Mouse (Mus musculus) midbrain, embryonic 12.5 days (tissue): ENCODE measurements around the gene Cacna1c. TPM values are rescaled to one million over a fixed set of nuclear protein-coding genes. Genes with fewer than 3 reads are reported as not detected.

ENCODE experiments used
- ATAC-seq: fragments of 200-750 bp; cut with Nextera tagmentation; 2 replicates; pipeline ENCODE4 v1.8.0; 2017; ENCODE audit warnings: low read depth, moderate TSS enrichment, moderate library complexity; ENCODE audit not compliant: low FRiP score
- H3K27ac ChIP-seq: fragments of 300-500 bp; sonication (generic); replicated peaks from 2 replicates; pipeline ENCODE4 v1.5.1; 2016; ENCODE audit warnings: mild to moderate bottlenecking
- H3K27me3 ChIP-seq: fragments of 300-500 bp; sonication (generic); 2 replicates; pipeline ENCODE4 v1.6.1; 2016; ENCODE audit warnings: mild to moderate bottlenecking
- H3K36me3 ChIP-seq: fragments of 300-500 bp; sonication (generic); 2 replicates; pipeline ENCODE4 v1.6.1; 2016
- H3K4me1 ChIP-seq: fragments of 300-500 bp; sonication (generic); 2 replicates; pipeline ENCODE4 v1.6.1; 2016
- H3K4me2 ChIP-seq: fragments of 300-500 bp; sonication (generic); replicated peaks from 2 replicates; pipeline ENCODE4 v1.6.1; 2016; ENCODE audit warnings: mild to moderate bottlenecking, moderate library complexity
- H3K4me3 ChIP-seq: fragments of 300-500 bp; sonication (generic); 2 replicates; pipeline ENCODE4 v1.5.1; 2016; ENCODE audit warnings: mild to moderate bottlenecking
- H3K9ac ChIP-seq: fragments of 300-500 bp; sonication (generic); replicated peaks from 2 replicates; pipeline ENCODE4 v1.6.1; 2016; ENCODE audit warnings: mild to moderate bottlenecking, moderate library complexity
- H3K9me3 ChIP-seq: fragments of 300-500 bp; sonication (generic); 2 replicates; pipeline ENCODE4 v1.6.1; 2016; ENCODE audit warnings: mild to moderate bottlenecking
- WGBS: fragments of 180-500 bp; shearing (Covaris S2); methylation state at CpG from one replicate; pipeline ENCODE4 v1.1.7; 2016; 5-methylcytosine and 5-hydroxymethylcytosine counted together
- polyA plus RNA-seq: library from polyadenylated mRNA; unstranded; fragments of >200 nt; fragmentation: Nextera tagmentation; extraction: Ambion mirVana; gene quantifications from 2 replicates; pipeline ENCODE4 v1.2.1, GENCODE M21; 2016

Cacna1c gene
- polyA plus RNA-seq, 1 experiment from 2014 or later, result 5.1 TPM

DNA sequence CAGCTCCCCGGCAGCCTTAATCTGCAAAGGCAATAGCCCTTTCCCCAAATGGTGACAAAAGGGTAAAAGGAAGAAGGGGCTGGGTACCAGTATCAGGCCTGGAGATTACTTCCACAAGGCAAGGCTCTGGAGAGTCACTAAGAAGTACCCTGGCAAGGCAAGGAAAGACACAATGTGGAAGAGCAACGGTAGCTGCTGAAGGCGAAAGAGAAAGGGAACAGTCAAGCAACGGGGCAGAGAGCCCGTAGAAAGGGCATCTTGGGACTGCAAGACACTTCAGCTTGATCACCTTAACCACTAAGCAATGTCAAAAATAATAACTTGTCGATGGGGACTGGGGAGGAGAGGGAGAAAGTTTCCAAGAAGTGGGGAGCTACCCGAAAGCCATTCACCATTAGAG is 89.5 kb downstream of the Cacna1c start:
- Histone ChIP-seq H3K9ac (0 out of 2 replicates have a peak overlapping the region, but pooled peaks have one; percentile 79), H3K27ac (no peak overlapping the region), H3K27me3 (peaks cover 58% of the 10 kb centered on the region), H3K36me3 (no peaks in the 10 kb centered on the region), H3K9me3 (no peaks in the 10 kb centered on the region), H3K4me3 (peak overlapping the region; percentile 74), H3K4me1 (peaks cover 22% of the 10 kb centered on the region), H3K4me2 (peak overlapping the region; percentile 95)
- 14% methylated on average over 7 of the region's 7 CpGs for WGBS
- no peak for ATAC-seq

DNA sequence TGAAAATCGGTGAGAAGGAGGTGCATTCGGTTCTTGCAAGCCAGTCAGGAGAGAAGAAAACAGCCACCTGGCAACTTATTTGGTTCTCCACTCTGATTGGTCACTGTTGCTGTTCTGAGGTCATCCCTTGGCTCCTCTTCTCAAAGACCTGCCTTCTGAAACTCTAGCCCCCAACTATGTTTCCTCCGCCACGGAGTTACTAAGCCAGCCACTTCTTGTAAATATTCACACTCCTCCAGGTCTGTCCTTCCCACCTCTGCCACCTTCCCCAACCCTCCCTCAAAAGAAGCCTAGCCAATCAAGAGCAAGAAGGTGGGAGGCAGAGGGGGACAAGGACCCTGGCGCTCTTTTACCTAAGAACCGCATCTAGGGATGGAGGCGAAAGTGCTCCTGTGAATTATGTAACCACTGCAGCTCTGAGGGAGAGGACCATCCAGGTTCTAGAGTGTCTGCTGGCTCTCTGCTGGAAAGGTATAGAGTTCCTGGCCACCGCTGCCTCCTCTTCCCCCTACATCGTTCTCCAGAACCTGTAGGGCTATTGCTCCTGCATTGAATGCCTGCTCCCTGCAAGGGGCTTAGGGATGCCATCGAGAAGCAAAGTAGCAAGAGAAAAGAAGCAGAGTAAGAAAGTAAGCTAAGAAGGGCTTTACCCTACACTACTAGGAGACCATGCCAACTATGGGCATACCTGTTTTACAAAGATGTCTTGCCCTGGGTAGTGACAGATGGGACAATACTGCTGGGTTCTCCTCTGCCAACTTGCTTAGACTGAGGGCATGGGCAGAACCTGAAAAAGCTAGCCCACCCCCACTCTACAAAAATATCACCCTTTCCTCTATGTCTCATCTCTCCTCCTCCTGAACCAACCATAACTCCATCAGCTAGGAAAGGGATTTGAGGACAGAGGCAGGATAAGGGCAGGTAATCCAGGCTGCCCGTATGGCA is 90.3 kb downstream of the Cacna1c start:
- no peak overlapping the region for H3K27ac ChIP-seq
- H3K4me2 ChIP-seq, result peak overlapping the region; percentile 95
- H3K27me3 ChIP-seq, result peaks cover 58% of the 10 kb centered on the region
- H3K9me3 ChIP-seq, result no peaks in the 10 kb centered on the region
- 19% methylated on average over 11 of the region's 11 CpGs for WGBS
- no peaks in the 10 kb centered on the region for H3K36me3 ChIP-seq
- peaks cover 22% of the 10 kb centered on the region for H3K4me1 ChIP-seq
- no peak for ATAC-seq
- peak overlapping the region; percentile 74 for H3K4me3 ChIP-seq
- H3K9ac ChIP-seq, result 0 out of 2 replicates have a peak overlapping the region, but pooled peaks have one; percentile 79

DNA sequence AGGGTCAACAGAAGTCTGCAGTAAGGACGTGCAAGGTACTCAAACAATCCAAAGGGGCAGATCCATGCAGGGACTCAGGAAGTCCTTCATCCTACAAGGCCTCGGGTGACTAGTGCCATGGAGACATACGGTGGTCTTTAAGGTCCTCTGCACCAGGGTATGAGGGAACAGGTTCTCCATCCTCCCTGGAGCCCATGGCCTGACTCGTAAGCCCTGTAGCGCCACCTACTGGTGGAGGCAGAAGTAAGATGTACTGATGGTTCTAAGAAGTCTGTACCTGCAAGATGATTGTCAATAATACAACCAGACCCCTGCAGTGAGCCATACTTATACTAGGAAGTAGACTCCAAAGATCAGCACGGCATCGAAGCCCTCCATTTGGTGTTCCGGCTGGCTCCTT is 92.0 kb downstream of the Cacna1c start:
- Histone ChIP-seq H3K9me3 (no peaks in the 10 kb centered on the region), H3K4me1 (peaks cover 22% of the 10 kb centered on the region), H3K27me3 (peaks cover 45% of the 10 kb centered on the region), H3K27ac (no peak overlapping the region), H3K4me3 (no peak overlapping the region), H3K9ac (no peak overlapping the region), H3K4me2 (no peak overlapping the region), H3K36me3 (no peaks in the 10 kb centered on the region)
- ATAC-seq, result no peak
- 45% methylated on average over 8 of the region's 8 CpGs for WGBS

DNA sequence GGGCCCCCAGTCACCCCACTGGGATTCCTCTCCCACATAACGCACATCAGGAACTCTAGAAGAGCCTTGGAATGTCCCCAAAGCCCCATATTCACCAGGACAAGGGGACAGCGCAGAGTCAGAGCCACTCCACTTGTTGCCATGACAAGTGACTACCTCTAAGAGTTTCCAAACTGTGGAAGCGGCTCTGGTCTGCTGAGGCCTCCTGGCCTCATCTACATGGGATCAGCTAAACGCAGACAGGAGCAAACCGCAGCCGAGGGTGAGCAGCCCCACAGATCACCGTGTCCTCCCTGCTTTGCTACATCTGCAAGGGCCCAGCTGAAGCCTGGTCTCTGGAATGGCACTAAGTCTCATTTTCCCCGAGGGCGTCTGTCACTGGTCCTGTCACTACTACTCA is 93.3 kb downstream of the Cacna1c start:
- WGBS, result 87% methylated on average over 9 of the region's 9 CpGs
- no peak for ATAC-seq
- no peak overlapping the region for H3K9ac ChIP-seq
- no peak overlapping the region for H3K4me2 ChIP-seq
- H3K4me3 ChIP-seq, result no peak overlapping the region
- H3K27ac ChIP-seq, result no peak overlapping the region
- no peaks in the 10 kb centered on the region for H3K36me3 ChIP-seq
- peaks cover 42% of the 10 kb centered on the region for H3K27me3 ChIP-seq
- H3K9me3 ChIP-seq, result no peaks in the 10 kb centered on the region
- H3K4me1 ChIP-seq, result peaks cover 19% of the 10 kb centered on the region

DNA sequence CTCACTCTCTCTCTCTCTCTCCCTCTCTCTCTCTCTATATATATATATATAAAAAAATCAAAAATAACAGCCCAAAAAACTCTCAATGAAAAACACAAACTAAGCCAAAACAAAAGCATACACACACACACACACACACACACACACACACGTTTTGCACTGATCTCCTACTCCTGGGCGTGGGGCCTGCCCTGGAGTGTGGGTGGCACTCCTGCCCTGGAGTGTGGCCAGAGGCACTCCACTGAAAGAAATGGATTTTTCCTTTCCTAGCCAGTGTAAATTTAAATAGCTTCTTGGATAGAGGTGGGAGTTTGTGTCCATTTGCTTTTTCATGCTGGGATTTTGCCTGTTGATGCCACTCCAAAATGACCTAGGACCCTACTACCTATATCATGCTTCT is 96.9 kb downstream of the Cacna1c start:
- Histone ChIP-seq H3K4me2 (no peak overlapping the region), H3K9me3 (no peaks in the 10 kb centered on the region), H3K4me1 (no peaks in the 10 kb centered on the region), H3K36me3 (no peaks in the 10 kb centered on the region), H3K27ac (no peak overlapping the region), H3K9ac (no peak overlapping the region), H3K4me3 (no peak overlapping the region), H3K27me3 (peaks cover 6% of the 10 kb centered on the region)
- WGBS, result 83% methylated on average over 2 of the region's 2 CpGs
- ATAC-seq, result no peak

DNA sequence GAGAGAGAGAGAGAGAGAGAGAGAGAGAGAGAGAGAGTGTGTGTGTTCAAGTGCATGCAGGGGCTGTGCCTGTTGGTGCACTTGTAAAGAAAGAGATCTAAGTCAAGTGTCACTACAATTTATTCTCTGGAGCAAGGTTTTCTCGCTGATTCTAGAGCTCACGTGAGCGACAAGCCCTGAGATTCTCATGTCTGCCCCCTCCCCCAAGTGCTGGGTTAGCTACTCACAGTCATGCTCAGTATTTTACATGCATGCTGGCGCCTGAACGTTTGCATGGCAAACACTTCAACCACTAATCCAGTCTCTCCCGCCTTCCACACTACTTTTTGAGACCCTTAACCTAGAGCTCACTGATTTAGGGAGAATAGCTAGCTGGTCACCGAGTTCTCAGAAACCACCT is 99.7 kb downstream of the Cacna1c start:
- no peak overlapping the region for H3K4me2 ChIP-seq
- H3K27me3 ChIP-seq, result no peaks in the 10 kb centered on the region; the same call in 1 of the 2 replicates
- WGBS, result 67% methylated on average over 7 of the region's 7 CpGs
- H3K4me3 ChIP-seq, result no peak overlapping the region
- H3K9me3 ChIP-seq, result no peaks in the 10 kb centered on the region
- H3K4me1 ChIP-seq, result no peaks in the 10 kb centered on the region
- H3K27ac ChIP-seq, result no peak overlapping the region
- no peaks in the 10 kb centered on the region for H3K36me3 ChIP-seq
- ATAC-seq, result no peak
- H3K9ac ChIP-seq, result no peak overlapping the region

DNA sequence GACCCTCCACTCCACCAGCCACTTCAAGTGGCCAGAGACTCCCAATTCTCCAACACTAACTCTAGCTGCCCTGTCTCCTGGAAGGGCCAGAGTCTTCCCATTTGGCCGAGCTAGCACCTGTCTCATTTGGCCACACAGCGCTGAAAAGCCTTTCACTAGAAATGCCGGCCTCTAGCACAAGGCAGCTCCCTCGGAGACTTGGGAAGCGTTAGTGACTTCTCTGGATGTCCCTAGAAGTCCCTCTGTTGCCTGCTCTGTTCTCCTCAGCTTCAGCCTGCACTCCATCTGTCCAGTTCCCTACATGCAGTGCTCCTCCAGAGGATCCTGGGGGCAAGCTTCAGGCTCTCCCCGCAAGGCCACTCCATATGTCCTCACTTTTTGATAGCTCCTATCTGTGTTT is 101.1 kb downstream of the Cacna1c start:
- ATAC-seq, result no peak
- Histone ChIP-seq H3K4me1 (no peaks in the 10 kb centered on the region), H3K4me2 (no peak overlapping the region), H3K36me3 (no peaks in the 10 kb centered on the region), H3K4me3 (no peak overlapping the region), H3K27me3 (no peaks in the 10 kb centered on the region; the same call in 1 of the 2 replicates), H3K9me3 (no peaks in the 10 kb centered on the region), H3K27ac (no peak overlapping the region), H3K9ac (no peak overlapping the region)
- 87% methylated on average over 6 of the region's 6 CpGs for WGBS

DNA sequence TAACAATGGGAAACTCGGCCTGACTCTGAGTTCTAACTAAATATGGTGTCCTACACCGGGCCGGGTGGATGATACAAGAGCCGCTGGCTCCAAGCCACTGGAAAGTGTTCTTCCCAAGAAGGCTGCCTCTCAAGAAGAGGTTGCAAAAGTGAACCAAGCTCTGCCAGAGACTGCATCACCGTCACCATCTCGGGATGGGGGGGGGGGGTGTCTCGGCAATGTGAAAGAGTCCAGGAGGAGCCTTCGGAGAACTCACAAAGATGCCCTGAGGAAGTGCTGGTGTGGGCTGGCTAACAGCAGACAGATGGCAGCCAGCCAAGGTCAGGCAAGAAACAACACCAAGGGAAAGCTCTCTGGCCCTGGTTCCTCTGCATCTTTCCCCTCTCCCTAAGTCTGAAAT is 107.0 kb downstream of the Cacna1c start:
- 86% methylated on average over 8 of the region's 8 CpGs for WGBS
- no peaks in the 10 kb centered on the region for H3K9me3 ChIP-seq
- no peak overlapping the region for H3K27ac ChIP-seq
- no peak overlapping the region for H3K4me3 ChIP-seq
- no peak for ATAC-seq
- H3K36me3 ChIP-seq, result no peaks in the 10 kb centered on the region
- no peak overlapping the region for H3K4me2 ChIP-seq
- no peak overlapping the region for H3K9ac ChIP-seq
- no peaks in the 10 kb centered on the region for H3K27me3 ChIP-seq
- H3K4me1 ChIP-seq, result 0 out of 2 replicates have a peak, but pooled peaks cover 3% of the 10 kb centered on the region

DNA sequence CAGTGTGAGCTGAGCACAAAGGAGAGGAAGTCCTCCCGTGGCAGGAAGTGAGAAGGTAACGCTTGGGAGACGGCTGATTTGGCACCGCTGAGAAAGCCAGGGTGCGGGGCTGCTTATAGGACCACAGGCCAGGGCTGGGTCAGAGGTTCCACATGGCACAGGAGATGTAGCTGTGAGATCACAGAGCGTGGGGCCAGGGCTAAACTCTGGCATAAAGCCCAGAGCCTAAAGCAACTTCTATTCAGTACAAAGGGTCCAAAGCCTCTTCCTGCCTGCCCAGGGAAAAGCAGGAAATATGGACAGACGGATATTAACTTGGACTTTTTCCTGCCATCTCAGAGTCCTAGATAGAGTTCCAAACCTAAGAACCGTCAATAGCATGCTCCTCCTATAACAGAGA is 107.8 kb downstream of the Cacna1c start:
- no peaks in the 10 kb centered on the region for H3K27me3 ChIP-seq
- no peak for ATAC-seq

DNA sequence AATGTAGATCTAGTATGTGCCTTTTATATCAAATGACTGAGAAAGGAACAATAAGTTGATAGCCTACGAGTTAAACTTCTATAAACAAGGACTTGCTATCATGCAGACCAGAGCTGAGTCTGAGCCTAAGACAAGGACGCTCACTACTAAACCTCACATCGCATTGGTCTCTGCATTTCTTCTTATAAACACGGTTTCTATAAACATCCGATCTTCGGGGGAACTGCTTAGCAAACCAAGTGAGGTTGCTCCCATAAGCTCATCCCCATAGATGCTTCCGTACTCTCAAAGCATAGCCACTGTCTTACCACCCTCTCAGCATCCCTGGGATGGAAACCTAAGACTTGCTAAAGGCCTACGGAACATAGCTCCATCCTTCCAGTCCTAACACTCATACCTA is 108.3 kb downstream of the Cacna1c start:
- Histone ChIP-seq H3K9ac (no peak overlapping the region), H3K4me2 (no peak overlapping the region), H3K27ac (no peak overlapping the region), H3K9me3 (no peaks in the 10 kb centered on the region), H3K4me3 (no peak overlapping the region), H3K27me3 (no peaks in the 10 kb centered on the region), H3K36me3 (no peaks in the 10 kb centered on the region), H3K4me1 (0 out of 2 replicates have a peak, but pooled peaks cover 3% of the 10 kb centered on the region)
- 94% methylated on average over 8 of the region's 8 CpGs for WGBS
- ATAC-seq, result no peak

More for the DNA sequence above, 107.8 kb downstream of the Cacna1c start:
- H3K36me3 ChIP-seq, result no peaks in the 10 kb centered on the region
- WGBS, result 77% methylated on average over 8 of the region's 8 CpGs
- no peaks in the 10 kb centered on the region for H3K9me3 ChIP-seq
- no peak overlapping the region for H3K27ac ChIP-seq
- 0 out of 2 replicates have a peak, but pooled peaks cover 3% of the 10 kb centered on the region for H3K4me1 ChIP-seq
- no peak overlapping the region for H3K4me3 ChIP-seq
- H3K4me2 ChIP-seq, result no peak overlapping the region
- no peak overlapping the region for H3K9ac ChIP-seq

DNA sequence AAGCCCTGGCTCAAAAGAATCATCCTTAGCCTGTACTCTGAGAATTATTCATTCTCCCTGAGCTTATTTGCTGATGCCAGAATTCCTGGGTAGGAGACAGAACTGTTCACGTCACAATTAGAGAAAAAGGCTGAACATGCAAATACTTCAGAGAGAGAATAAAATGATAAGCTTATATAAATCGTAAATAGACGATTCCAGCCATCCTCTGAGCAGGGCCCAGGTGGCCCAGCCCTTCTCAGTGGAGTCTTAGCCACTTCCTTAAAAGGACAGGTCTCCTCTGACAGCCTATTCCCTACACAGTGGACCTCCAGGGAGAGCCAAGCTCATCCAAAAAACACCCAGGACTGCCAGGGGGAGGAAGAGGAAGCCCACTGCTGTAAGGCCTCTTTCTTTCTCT is 110.4 kb downstream of the Cacna1c start:
- H3K4me2 ChIP-seq, result no peak overlapping the region

DNA sequence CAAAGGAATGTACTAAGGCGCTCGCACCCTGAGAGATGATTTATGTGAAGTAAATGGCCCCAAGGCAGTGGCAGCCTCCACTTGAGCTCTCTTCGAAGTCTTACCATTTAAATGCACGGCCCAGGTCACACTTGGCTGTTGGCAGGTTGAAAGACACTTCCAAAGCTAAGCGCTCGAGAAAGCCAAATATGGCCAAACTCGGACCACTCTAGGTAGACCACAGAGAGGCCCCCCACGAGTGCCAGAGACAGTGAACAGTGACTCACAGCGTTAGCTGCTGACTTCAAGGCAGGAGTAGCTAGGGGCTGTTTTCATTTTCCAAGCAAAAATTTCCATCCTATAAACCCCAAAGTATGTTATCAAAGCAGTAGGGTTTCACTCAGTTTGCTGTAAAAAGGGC is 111.7 kb downstream of the Cacna1c start:
- WGBS, result 85% methylated on average over 9 of the region's 9 CpGs
- ATAC-seq, result no peak

More for the DNA sequence above, 110.4 kb downstream of the Cacna1c start:
- no peak overlapping the region for H3K9ac ChIP-seq
- no peaks in the 10 kb centered on the region for H3K9me3 ChIP-seq
- H3K27ac ChIP-seq, result no peak overlapping the region
- 68% methylated on average over 3 of the region's 3 CpGs for WGBS
- H3K4me1 ChIP-seq, result 0 out of 2 replicates have a peak, but pooled peaks cover 3% of the 10 kb centered on the region
- no peak overlapping the region for H3K4me3 ChIP-seq
- no peaks in the 10 kb centered on the region for H3K27me3 ChIP-seq
- ATAC-seq, result no peak
- H3K36me3 ChIP-seq, result no peaks in the 10 kb centered on the region

More for the DNA sequence above, 111.7 kb downstream of the Cacna1c start:
- H3K4me1 ChIP-seq, result 0 out of 2 replicates have a peak, but pooled peaks cover 6% of the 10 kb centered on the region
- no peak overlapping the region for H3K27ac ChIP-seq
- no peaks in the 10 kb centered on the region for H3K9me3 ChIP-seq
- no peaks in the 10 kb centered on the region for H3K27me3 ChIP-seq
- H3K9ac ChIP-seq, result no peak overlapping the region
- H3K4me3 ChIP-seq, result no peak overlapping the region
- no peaks in the 10 kb centered on the region for H3K36me3 ChIP-seq
- no peak overlapping the region for H3K4me2 ChIP-seq
